Mouse (Mus musculus) testis, adult 2 months (tissue): ENCODE data around the gene Nck1.

Experiments
- CTCF ChIP-seq: fragments of 200-500 bp; IDR thresholded peaks from 2 replicates; pipeline ENCODE4 v1.5.1; 2012; ENCODE audit warnings: low read depth, mild to moderate bottlenecking, inconsistent platforms, low read length, moderate library complexity; ENCODE audit not compliant: control insufficient read depth, insufficient read depth, insufficient replicate concordance
- POLR2A ChIP-seq: fragments of 200-500 bp; IDR thresholded peaks from 2 replicates; pipeline ENCODE4 v1.6.1; 2012; ENCODE audit warnings: low read depth, mild to moderate bottlenecking, inconsistent platforms, low read length, moderate library complexity; ENCODE audit not compliant: control insufficient read depth

- peak; percentile 47; the same call in 1 of the 2 replicates for TF ChIP-seq CTCF
- no peak for TF ChIP-seq POLR2A
Measured at GRCm38 (mm10) chr9:100453944-100454663, 91.8 kb downstream of the Nck1 start.
